Mouse (Mus musculus) layer of hippocampus, adult 11-12 months (tissue): Measurements from ENCODE around the gene Zcchc7.
A peak's percentile ranks its signal among the peaks of the same experiment; 100 is the strongest.

Source experiments
- DNase-seq: peaks from one replicate; pipeline ENCODE4 v3.0.0; 2022; ENCODE audit warnings: low spot score

Gene Zcchc7

GRCm38 (mm10) chr4:44965175-44965574 is 209.5 kb downstream of the Zcchc7 start:
- no peak for DNase-seq

GRCm38 (mm10) chr4:44965736-44966135 is 210.1 kb downstream of the Zcchc7 start:
- DNase-seq = no peak

- no peak for DNase-seq
These were observed 211.7 kb downstream of the Zcchc7 start for GRCm38 (mm10) chr4:44967402-44967801.

- no peak for DNase-seq
These were observed 214.4 kb downstream of the Zcchc7 start for GRCm38 (mm10) chr4:44970056-44970455.

GRCm38 (mm10) chr4:44970612-44971110 is 215.0 kb downstream of the Zcchc7 start:
- no peak for DNase-seq

- DNase-seq = peak; percentile 94
These were observed 217.8 kb downstream of the Zcchc7 start for GRCm38 (mm10) chr4:44973450-44973849.

GRCm38 (mm10) chr4:44973871-44974270 is 218.2 kb downstream of the Zcchc7 start:
- DNase-seq = no peak

- DNase-seq = no peak
These were observed 218.7 kb downstream of the Zcchc7 start for GRCm38 (mm10) chr4:44974331-44974730.

GRCm38 (mm10) chr4:44976026-44976615 is 220.4 kb downstream of the Zcchc7 start:
- DNase-seq = no peak

- DNase-seq = no peak
These were observed 221.4 kb downstream of the Zcchc7 start for GRCm38 (mm10) chr4:44976921-44977710.

GRCm38 (mm10) chr4:44978175-44978574 is 222.5 kb downstream of the Zcchc7 start:
- DNase-seq = no peak

GRCm38 (mm10) chr4:44979794-44980338 is 224.2 kb downstream of the Zcchc7 start:
- DNase-seq = no peak

GRCm38 (mm10) chr4:44981280-44981973 is 225.8 kb downstream of the Zcchc7 start, which contains the start of gene Grhpr:
Grhpr (plus strand) TSS chr4:44981395.
- peak; percentile 73 for DNase-seq
